Mouse (Mus musculus) heart, embryonic 13.5 days (tissue): Measurements from ENCODE around the gene Mrpl50. TPM values are rescaled to one million over a fixed set of nuclear protein-coding genes. Genes with fewer than 3 reads are reported as not detected.

Source experiments
- ATAC-seq: fragments of 200-750 bp; cut with Nextera tagmentation; 2 replicates; pipeline ENCODE4 v1.8.0; 2017; ENCODE audit warnings: moderate TSS enrichment; ENCODE audit not compliant: insufficient number of reproducible peaks, low FRiP score, low TSS enrichment; ENCODE audit errors: extremely low read depth
- H3K27ac ChIP-seq: fragments of 300-500 bp; sonication (generic); replicated peaks from 2 replicates; pipeline ENCODE4 v1.5.1; 2015; ENCODE audit warnings: moderate library complexity, mild to moderate bottlenecking, inconsistent platforms
- H3K27me3 ChIP-seq: fragments of 300-500 bp; sonication (generic); replicated peaks from 2 replicates; pipeline ENCODE4 v1.6.1; 2015; ENCODE audit warnings: mild to moderate bottlenecking, inconsistent platforms
- H3K36me3 ChIP-seq: fragments of 300-500 bp; sonication (generic); 2 replicates; pipeline ENCODE4 v1.6.1; 2015; ENCODE audit warnings: mild to moderate bottlenecking, inconsistent platforms
- H3K4me1 ChIP-seq: fragments of 300-500 bp; sonication (generic); 2 replicates; pipeline ENCODE4 v1.6.1; 2015; ENCODE audit warnings: inconsistent platforms
- H3K4me2 ChIP-seq: fragments of 300-500 bp; sonication (generic); 2 replicates; pipeline ENCODE4 v1.6.1; 2015; ENCODE audit warnings: inconsistent platforms, mild to moderate bottlenecking, moderate library complexity
- H3K4me3 ChIP-seq: fragments of 300-500 bp; sonication (generic); 2 replicates; pipeline ENCODE4 v1.5.1; 2015; ENCODE audit warnings: moderate library complexity, mild to moderate bottlenecking, inconsistent platforms
- H3K9ac ChIP-seq: fragments of 300-500 bp; sonication (generic); 2 replicates; pipeline ENCODE4 v1.6.1; 2015; ENCODE audit warnings: inconsistent platforms, mild to moderate bottlenecking, moderate library complexity
- H3K9me3 ChIP-seq: fragments of 300-500 bp; sonication (generic); 2 replicates; pipeline ENCODE4 v1.6.1; 2016; ENCODE audit warnings: inconsistent platforms
- WGBS: fragments of 180-500 bp; shearing (Covaris S2); methylation state at CpG from one replicate; pipeline ENCODE4 v1.1.7; 2015; ENCODE audit warnings: mixed read lengths; 5-methylcytosine and 5-hydroxymethylcytosine counted together
- polyA plus RNA-seq: library from polyadenylated mRNA; unstranded; fragments of >200 nt; fragmentation: Nextera tagmentation; extraction: Ambion mirVana; gene quantifications from 2 replicates; pipeline ENCODE4 v1.2.1, GENCODE M21; 2015

Mrpl50 gene
- polyA plus RNA-seq, result 57.7 and 63.0 TPM in 2 replicates

DNA sequence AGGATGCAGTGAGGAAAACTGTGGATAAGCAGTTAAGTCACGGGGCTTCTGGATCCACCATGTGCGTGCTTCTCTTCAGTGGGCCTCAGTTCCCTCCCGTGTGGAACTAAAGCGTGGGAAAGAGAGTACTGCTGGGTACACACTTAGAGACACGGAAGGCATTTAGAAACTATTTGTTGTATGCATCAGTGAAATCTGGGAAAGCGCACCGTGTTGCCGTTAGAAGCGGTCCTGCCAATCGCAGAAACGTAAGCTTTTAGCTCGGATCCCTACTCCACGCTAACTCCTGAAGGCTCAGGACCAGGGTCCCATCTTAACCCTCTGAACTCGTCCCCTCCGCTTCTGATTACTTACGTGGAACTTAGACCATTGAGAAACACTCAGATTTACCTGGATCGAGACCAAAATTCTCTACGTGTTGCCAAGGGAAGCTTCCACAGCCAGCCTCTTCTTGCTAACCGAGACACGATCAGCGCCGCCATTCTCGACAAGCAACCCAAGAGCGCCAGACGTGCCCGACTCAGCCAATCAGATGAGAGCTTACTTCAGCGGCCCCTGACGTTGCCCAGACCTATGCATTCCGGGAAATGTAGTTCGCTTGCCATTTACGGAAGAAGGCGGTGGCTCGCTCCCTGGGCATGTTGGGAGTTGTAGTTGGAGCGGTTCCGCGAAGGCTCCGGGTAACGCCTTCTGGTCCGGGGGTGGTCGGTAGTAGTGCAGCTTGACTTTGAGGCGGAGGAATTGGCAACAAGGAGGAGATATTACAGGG is at the start of gene Mrpl50, which contains the start of gene Zfp189:
TSS of gene Mrpl50 (minus strand) at position 522 of the 769 bp plus-strand sequence.
TSS of gene Zfp189 (plus strand) at position 605 of the 769 bp plus-strand sequence.
- under 1% methylated on average over 41 of the region's 41 CpGs for WGBS
- Histone ChIP-seq H3K4me2 (peak within 1 kb of the TSS; percentile 79), H3K36me3 (peaks cover 42% of the 10 kb centered on the region), H3K27me3 (no peaks in the 10 kb centered on the region), H3K4me3 (peak within 1 kb of the TSS; percentile 70), H3K4me1 (peaks cover 26% of the 10 kb centered on the region), H3K9ac (peak within 1 kb of the TSS; percentile 89), H3K27ac (peak within 1 kb of the TSS; percentile 68), H3K9me3 (no peaks in the 10 kb centered on the region)
- ATAC-seq, result peak; percentile 100

DNA sequence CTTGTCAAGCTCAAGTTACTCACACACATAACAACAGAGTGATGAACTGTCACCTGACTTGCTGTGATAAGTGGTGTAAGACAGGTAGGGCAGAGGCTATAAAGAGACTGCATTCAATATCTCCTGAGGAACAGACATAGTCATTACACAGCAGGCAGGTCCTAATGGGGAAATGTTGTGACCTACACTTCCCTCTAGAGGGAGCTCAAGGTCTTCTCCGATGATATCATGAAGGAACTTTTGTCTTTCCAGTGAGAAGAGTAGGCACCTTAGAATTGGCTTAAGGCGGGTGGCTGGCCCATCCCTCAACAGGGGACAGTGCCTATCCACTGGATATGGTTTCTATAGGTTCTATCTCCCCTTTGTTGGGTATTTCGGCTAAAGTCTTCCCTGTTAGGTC is 46.7 kb upstream of the Mrpl50 start:
- no peak for ATAC-seq
- WGBS, result 15% methylated on average over 3 of the region's 3 CpGs

DNA sequence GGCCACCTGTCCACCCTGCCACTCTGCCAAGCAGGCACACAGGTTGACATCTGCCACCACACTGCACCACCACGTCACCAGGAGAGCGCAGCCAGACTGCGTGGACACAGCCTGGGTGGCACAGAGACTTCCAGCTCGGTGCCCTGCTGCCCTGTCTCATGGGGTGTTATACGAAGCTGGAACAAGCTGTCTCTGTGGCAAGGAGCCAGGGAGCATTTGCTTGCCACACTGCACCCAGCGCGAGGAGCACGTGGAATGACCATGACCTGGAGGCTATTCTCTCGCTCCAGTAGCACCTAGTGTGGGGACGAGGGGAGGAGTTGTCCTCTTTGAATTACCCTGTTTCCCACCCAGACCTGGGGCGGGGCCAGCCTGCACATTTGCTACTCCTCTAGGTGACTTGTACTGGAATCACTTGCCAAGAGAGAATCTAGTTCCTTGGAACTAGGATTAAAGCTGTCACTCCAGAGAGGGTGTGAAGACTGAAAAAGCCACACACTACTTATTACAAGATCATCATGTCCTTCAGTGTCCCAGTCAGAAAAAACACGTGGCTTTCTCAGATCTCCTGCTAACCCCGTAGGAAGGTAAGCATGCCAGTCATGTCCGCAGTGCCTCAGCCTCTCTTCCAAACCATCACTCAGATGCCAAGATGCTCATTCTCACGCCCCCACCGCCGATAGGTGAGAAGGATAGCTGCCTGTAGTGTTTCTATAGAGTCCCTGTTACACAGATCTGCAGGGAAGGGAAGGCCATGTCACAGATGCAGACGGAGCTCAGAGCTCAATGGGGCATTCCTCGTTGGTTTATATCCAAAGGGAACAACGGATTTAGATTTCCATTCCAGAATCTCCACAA is 39.3 kb upstream of the Mrpl50 start:
- H3K4me3 ChIP-seq, result no peak overlapping the region
- ATAC-seq, result no peak
- H3K4me2 ChIP-seq, result no peak overlapping the region

More for the DNA sequence above, 46.7 kb upstream of the Mrpl50 start:
- Histone ChIP-seq H3K4me3 (no peak overlapping the region), H3K36me3 (no peaks in the 10 kb centered on the region), H3K27ac (no peak overlapping the region), H3K4me2 (no peak overlapping the region), H3K4me1 (no peaks in the 10 kb centered on the region), H3K9me3 (no peaks in the 10 kb centered on the region), H3K9ac (no peak overlapping the region), H3K27me3 (no peaks in the 10 kb centered on the region)

DNA sequence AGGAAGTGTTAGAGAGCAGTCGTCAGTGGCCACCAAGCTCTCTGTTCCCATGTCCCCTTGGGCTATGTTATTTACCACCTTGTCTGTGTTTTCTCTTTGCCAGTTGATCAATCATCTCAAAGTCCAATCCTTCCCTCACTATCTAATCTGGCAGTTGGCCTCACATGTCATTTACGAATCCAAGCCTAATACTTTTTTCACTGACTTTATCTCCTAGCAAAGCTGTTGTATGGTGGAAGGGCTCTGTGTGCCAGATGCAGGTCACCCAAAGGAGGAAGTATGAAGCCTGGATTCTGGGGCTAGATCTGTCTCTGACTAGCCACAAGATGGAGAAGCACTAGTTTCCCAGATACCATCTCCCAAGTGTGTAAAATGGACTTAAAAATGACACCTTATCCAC is 37.3 kb upstream of the Mrpl50 start:
- Histone ChIP-seq H3K27me3 (no peaks in the 10 kb centered on the region), H3K4me2 (no peak overlapping the region), H3K9me3 (no peaks in the 10 kb centered on the region), H3K9ac (no peak overlapping the region), H3K36me3 (no peaks in the 10 kb centered on the region), H3K4me1 (no peaks in the 10 kb centered on the region), H3K4me3 (no peak overlapping the region), H3K27ac (no peak overlapping the region)
- no peak for ATAC-seq
- WGBS, result 42% methylated on average over 2 of the region's 2 CpGs

More for the DNA sequence above, 39.3 kb upstream of the Mrpl50 start:
- Histone ChIP-seq H3K9ac (no peak overlapping the region), H3K36me3 (no peaks in the 10 kb centered on the region), H3K4me1 (no peaks in the 10 kb centered on the region), H3K27ac (no peak overlapping the region), H3K9me3 (no peaks in the 10 kb centered on the region), H3K27me3 (no peaks in the 10 kb centered on the region)
- WGBS, result 62% methylated on average over 20 of the region's 20 CpGs

DNA sequence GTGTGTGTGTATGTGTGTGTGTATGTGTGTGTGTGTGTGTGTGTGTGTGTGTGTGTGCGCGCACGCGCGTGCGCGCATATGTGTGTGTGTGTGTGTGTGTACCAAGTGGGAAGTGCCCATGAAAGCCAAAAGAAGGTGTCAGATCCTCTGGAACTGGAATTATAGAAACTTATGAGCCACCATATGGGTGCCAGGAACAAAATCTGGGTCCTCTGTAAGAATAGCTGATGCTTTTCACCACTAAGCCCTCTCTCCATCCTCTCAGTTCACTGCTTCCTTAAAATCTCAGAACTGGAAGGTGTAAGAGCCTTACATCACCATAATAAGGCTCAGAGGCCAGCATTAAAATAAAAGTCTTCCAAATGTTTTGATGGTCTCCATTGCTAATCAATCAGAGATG is 36.5 kb upstream of the Mrpl50 start:
- H3K27me3 ChIP-seq, result no peaks in the 10 kb centered on the region
- H3K9me3 ChIP-seq, result no peaks in the 10 kb centered on the region
- H3K27ac ChIP-seq, result no peak overlapping the region
- H3K4me3 ChIP-seq, result no peak overlapping the region
- no peak for ATAC-seq
- no peak overlapping the region for H3K9ac ChIP-seq
- WGBS, result 100% methylated on average over 6 of the region's 7 CpGs
- no peaks in the 10 kb centered on the region for H3K36me3 ChIP-seq
- no peaks in the 10 kb centered on the region for H3K4me1 ChIP-seq
- H3K4me2 ChIP-seq, result no peak overlapping the region

DNA sequence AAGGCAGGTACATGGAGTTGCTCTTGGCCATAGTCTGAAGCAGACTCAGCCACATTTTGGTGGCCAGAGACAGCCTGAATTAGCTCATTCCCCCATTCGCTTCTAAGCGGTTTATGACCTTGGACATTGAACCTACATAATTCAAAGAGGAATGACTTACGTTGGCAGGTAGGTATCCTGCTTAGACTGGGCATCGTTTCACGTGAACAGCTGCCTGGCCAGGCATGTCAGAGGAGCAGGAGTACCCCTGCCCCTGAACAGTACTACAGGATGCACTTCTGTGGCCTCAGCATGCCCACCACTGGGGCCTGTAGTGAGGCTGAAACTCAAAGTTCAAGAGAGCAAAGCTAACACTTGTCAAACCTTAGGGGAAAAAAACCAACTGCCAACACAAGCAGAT is 32.5 kb upstream of the Mrpl50 start:
- Histone ChIP-seq H3K4me1 (no peaks in the 10 kb centered on the region), H3K4me2 (no peak overlapping the region), H3K4me3 (no peak overlapping the region), H3K27me3 (no peaks in the 10 kb centered on the region), H3K36me3 (no peaks in the 10 kb centered on the region), H3K27ac (no peak overlapping the region), H3K9me3 (no peaks in the 10 kb centered on the region), H3K9ac (no peak overlapping the region)
- 77% methylated on average over 5 of the region's 5 CpGs for WGBS
- ATAC-seq, result no peak

DNA sequence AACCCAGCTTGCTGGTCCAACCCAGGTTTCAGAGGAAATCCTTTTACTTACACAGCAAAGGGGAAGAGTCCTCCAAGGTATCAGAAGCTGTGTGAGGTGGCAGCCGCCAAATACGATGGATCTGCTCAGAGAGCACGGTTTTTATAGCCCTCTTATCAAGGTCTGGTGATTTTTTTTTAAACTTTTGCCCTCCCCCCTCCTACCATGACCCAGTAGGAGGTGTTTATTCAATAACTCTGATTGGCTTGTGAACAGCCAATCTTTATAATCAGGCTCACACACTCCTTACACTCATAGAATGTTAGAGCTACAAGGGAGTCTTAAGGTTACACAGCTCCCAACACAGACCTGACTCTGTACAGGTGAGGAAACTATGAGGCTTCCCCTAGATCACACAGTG is 28.5 kb upstream of the Mrpl50 start, which contains the start of gene Aldob:
TSS of gene Aldob (minus strand) at position 164 of the 400 bp plus-strand sequence.
- H3K36me3 ChIP-seq, result no peaks in the 10 kb centered on the region
- no peak within 1 kb of the TSS for H3K4me3 ChIP-seq
- H3K27ac ChIP-seq, result no peak within 1 kb of the TSS
- H3K9me3 ChIP-seq, result no peaks in the 10 kb centered on the region
- ATAC-seq, result no peak
- 36% methylated on average over 3 of the region's 3 CpGs for WGBS
- H3K27me3 ChIP-seq, result no peaks in the 10 kb centered on the region
- H3K4me2 ChIP-seq, result no peak within 1 kb of the TSS
- H3K4me1 ChIP-seq, result no peaks in the 10 kb centered on the region
- no peak within 1 kb of the TSS for H3K9ac ChIP-seq

DNA sequence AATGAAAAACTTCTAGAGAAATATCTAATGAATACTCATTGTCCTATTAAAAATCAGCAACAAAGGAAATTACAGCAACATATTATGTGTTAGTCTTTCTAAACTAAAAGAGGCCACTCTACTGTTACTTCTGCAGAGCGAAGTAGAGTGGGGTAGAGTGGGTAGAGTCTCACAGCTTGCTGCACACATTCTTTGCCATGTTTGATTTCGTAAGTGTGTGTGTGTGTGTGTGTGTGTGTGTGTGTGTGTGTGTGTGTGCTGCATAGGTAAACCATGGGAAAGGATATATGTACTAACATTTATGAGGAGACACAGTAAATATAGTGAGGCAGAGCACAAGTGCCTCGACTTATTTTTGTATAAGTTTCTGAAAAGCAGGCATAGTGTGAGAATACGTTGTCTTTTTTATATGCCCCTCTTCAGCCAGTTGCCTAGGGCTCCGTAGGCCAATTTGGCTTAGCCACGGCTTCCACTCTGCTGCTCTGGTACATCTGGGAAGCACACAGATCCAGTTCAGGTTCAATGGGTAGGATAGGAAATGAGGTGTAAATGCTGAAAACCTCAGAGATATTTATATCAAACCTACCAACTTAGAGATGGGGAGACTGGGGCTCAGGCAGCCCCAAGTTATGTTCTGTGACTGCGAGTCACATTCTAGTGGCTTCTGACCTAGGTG is 26.8 kb upstream of the Mrpl50 start:
- Histone ChIP-seq H3K27ac (no peak overlapping the region), H3K4me2 (no peak overlapping the region), H3K9me3 (no peaks in the 10 kb centered on the region), H3K4me1 (no peaks in the 10 kb centered on the region), H3K4me3 (no peak overlapping the region), H3K27me3 (no peaks in the 10 kb centered on the region), H3K9ac (no peak overlapping the region), H3K36me3 (no peaks in the 10 kb centered on the region)
- WGBS, result 80% methylated on average over 7 of the region's 7 CpGs
- no peak for ATAC-seq

DNA sequence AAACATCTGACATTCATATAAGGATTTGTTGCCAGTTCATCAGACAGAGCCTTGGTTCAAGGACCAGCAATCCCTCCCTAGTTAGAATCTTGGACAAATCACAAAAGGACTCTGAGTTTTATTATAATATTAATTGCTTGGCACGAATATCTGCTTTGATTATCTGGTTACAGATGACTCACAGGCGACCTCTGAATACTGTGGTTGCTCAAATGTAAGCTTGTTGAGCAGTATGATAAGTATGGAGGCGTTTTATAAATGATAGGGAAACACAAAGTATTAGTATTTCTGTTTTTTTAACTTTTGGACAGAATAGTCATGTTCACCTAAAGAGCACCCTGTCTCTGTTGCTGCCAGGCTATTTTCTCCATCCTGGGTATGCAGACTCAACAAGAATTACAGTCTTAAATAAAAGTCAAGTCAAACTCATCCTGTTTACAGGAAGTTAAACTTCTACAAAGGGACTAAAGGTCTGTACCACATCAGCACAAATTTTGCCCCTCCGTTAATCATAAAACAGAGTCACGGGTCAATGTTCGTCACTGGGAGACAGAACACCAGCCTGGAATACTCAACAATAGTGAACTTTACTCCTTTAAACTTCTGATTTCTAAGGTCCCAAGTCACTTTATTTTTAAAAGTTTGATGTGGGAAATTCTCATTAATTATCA is 26.1 kb upstream of the Mrpl50 start:
- no peaks in the 10 kb centered on the region for H3K9me3 ChIP-seq
- H3K27ac ChIP-seq, result no peak overlapping the region
- ATAC-seq, result no peak
- H3K4me2 ChIP-seq, result no peak overlapping the region
- H3K27me3 ChIP-seq, result no peaks in the 10 kb centered on the region
- H3K9ac ChIP-seq, result no peak overlapping the region
- WGBS, result 63% methylated on average over 6 of the region's 6 CpGs
- no peak overlapping the region for H3K4me3 ChIP-seq
- H3K36me3 ChIP-seq, result no peaks in the 10 kb centered on the region
- H3K4me1 ChIP-seq, result no peaks in the 10 kb centered on the region

DNA sequence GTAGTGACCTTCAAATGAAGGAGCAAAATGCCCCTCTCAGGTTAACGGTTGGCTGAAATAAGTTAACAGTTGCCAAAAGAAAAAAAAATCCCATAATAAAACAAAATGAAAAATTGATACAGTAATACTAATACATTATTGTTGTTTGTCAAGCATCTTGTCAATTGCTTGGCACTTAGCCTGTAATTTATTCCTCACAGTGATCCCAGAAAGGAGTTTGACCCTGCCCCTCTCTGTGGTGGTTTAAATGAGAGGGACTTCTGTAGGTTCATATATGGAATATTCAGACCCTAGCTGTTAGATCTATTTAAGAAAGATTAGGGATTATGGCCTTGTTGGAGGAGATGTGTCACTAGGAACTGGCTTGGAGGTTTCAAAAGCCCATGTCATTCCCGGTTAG is 25.1 kb upstream of the Mrpl50 start:
- Histone ChIP-seq H3K36me3 (no peaks in the 10 kb centered on the region), H3K27ac (no peak overlapping the region), H3K4me3 (no peak overlapping the region), H3K4me1 (peaks cover 4% of the 10 kb centered on the region), H3K4me2 (no peak overlapping the region), H3K9me3 (no peaks in the 10 kb centered on the region), H3K27me3 (no peaks in the 10 kb centered on the region), H3K9ac (no peak overlapping the region)
- WGBS, result 83% methylated on average over 2 of the region's 2 CpGs
- ATAC-seq, result no peak

DNA sequence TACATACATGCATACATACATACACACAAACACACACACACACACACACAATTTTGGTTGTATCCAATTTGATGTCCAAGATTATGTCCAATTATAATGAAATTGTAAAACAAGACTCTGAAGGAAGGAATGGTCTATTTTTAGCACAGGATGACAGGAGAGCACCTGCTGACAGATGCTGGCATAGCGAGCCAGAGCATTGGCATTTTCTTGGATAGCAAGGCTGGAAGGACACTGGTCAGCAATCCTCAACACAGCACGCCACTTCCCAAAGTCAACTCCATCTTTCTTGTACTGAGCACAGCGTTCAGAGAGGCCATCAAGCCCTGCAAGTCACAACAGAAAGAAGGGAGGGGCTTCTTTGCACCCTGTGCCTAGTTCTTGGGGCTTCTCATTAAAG is 20.1 kb upstream of the Mrpl50 start:
- Histone ChIP-seq H3K27me3 (no peaks in the 10 kb centered on the region), H3K27ac (no peak overlapping the region), H3K4me2 (no peak overlapping the region), H3K9me3 (no peaks in the 10 kb centered on the region), H3K9ac (no peak overlapping the region), H3K36me3 (no peaks in the 10 kb centered on the region), H3K4me1 (peaks cover 15% of the 10 kb centered on the region), H3K4me3 (no peak overlapping the region)
- no peak for ATAC-seq
- 37% methylated on average over 3 of the region's 3 CpGs for WGBS
